Mouse (Mus musculus) embryonic facial prominence, embryonic 15.5 days (tissue): ENCODE results near the gene Csrp1. TPM values are rescaled to one million over a fixed set of nuclear protein-coding genes. Genes with fewer than 3 reads are reported as not detected.
A peak's percentile ranks its signal among the peaks of the same experiment; 100 is the strongest.

Experiments used
- ATAC-seq: fragments of 200-750 bp; cut with Nextera tagmentation; 2 replicates; pipeline ENCODE4 v1.8.0; 2017; ENCODE audit warnings: low read depth, moderate TSS enrichment; ENCODE audit not compliant: insufficient number of reproducible peaks, low FRiP score, low TSS enrichment
- H3K27ac ChIP-seq: fragments of 300-500 bp; sonication (generic); replicated peaks from 2 replicates; pipeline ENCODE4 v1.5.1; 2015; ENCODE audit warnings: mild to moderate bottlenecking, inconsistent platforms
- H3K27me3 ChIP-seq: fragments of 300-500 bp; sonication (generic); 2 replicates; pipeline ENCODE4 v1.6.1; 2015; ENCODE audit warnings: inconsistent platforms
- H3K36me3 ChIP-seq: fragments of 300-500 bp; sonication (generic); 2 replicates; pipeline ENCODE4 v1.6.1; 2015; ENCODE audit warnings: mild to moderate bottlenecking, inconsistent platforms
- H3K4me1 ChIP-seq: fragments of 300-500 bp; sonication (generic); 2 replicates; pipeline ENCODE4 v1.6.1; 2015; ENCODE audit warnings: inconsistent platforms
- H3K4me2 ChIP-seq: fragments of 300-500 bp; sonication (generic); replicated peaks from 2 replicates; pipeline ENCODE4 v1.6.1; 2015; ENCODE audit warnings: mild to moderate bottlenecking, inconsistent platforms
- H3K4me3 ChIP-seq: fragments of 300-500 bp; sonication (generic); replicated peaks from 2 replicates; pipeline ENCODE4 v1.5.1; 2015; ENCODE audit warnings: mild to moderate bottlenecking, inconsistent platforms
- H3K9ac ChIP-seq: fragments of 300-500 bp; sonication (generic); 2 replicates; pipeline ENCODE4 v1.6.1; 2015; ENCODE audit warnings: inconsistent platforms
- H3K9me3 ChIP-seq: fragments of 300-500 bp; sonication (generic); replicated peaks from 2 replicates; pipeline ENCODE4 v1.6.1; 2016; ENCODE audit warnings: inconsistent platforms
- WGBS: fragments of 180-500 bp; shearing (Covaris S2); methylation state at CpG from one replicate; pipeline ENCODE4 v1.1.7; 2015; 5-methylcytosine and 5-hydroxymethylcytosine counted together
- polyA plus RNA-seq: library from polyadenylated mRNA; unstranded; fragments of >200 nt; fragmentation: Nextera tagmentation; extraction: Ambion mirVana; gene quantifications from 2 replicates; pipeline ENCODE4 v1.2.1, GENCODE M21; 2015

Csrp1 gene
- polyA plus RNA-seq, 1 experiment from 2014 or later, result 118 TPM

DNA sequence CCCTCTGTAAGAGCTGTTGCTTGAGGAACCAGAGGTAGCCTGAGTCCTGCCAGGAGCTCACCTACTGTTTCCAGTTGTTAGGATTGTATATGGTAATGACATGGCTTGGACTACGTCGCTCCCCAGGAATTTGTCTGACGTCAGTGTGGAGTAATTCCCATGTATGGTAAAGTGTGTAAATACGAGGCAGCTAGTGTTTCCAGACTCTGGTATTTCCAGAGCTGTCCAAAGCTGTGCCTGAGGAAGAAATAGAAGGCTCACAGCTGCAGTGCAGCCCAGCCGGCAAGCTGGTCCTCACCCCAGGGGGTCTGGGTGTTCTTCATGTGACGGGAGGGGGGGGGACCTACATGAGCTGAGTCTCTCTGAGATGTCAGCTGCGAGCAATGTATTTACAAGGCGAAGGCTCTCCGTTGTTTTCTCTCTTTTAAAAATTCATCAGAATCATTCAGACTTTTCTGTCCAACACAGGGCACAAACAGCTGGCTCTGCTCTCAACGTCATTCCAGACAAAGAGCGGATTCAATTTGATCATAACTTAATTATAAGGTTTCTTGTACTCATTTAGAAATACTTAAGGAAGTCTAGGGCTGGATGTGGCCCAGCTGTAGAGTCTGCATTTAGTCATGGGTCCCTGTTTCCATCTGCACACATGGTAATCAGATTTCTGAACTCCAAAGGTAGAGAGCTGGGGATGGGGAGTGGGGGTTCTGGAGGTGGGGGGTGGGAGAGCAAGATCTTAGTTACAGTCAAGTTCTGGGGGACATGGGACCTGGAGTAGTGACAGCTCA is 12.2 kb downstream of the Csrp1 start:
- Histone ChIP-seq H3K27me3 (no peaks in the 10 kb centered on the region), H3K27ac (peak overlapping the region; percentile 97), H3K9ac (0 out of 2 replicates have a peak overlapping the region, but pooled peaks have one; percentile 26), H3K4me3 (peak overlapping the region; percentile 14), H3K4me2 (peak overlapping the region; percentile 66), H3K36me3 (no peaks in the 10 kb centered on the region), H3K4me1 (peaks cover 72% of the 10 kb centered on the region), H3K9me3 (no peaks in the 10 kb centered on the region)
- WGBS, result 6% methylated on average over 11 of the region's 11 CpGs
- peak; percentile 86 for ATAC-seq

DNA sequence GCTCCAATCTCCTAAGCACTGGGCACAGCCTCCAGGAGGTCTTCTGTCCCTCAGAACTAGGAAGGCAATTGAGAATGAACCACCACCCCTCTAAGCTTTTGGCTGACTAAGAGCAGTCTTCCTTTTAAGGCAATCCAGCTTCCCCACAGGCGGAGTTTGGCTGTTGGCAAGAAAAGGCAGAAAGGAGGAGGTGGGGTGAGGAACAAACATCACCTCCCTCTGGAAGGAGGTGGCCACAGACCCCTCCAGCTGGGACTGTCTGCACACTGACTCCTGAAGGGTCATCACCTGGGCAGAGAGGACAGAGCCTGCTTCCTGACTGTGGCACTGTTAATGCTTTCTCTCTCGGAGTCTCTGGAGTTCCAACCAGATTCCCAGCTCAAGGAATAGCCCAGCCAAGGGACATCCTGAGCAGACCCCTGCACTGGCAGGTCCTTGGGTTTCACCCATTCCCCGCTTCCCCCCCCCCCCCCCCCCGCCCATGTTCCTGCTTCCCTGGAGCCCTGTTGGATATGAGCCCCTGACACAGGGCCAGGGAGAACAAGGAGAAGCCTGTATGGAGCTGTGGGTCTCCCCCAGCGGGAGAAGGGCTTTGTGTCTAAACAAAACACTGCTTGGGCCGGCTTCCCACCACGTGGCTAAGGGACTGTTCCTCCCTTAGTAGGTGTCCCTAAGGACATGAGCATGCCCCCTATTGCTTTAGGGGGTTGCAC is 14.5 kb downstream of the Csrp1 start:
- 27% methylated on average over 6 of the region's 7 CpGs for WGBS
- ATAC-seq, result 0 out of 2 replicates have a peak, but pooled peaks have one; percentile 0
- Histone ChIP-seq H3K4me2 (peak overlapping the region; percentile 25; the same call in 1 of the 2 replicates), H3K9me3 (no peaks in the 10 kb centered on the region), H3K27ac (peak overlapping the region; percentile 97), H3K4me3 (no peak overlapping the region), H3K27me3 (no peaks in the 10 kb centered on the region), H3K36me3 (no peaks in the 10 kb centered on the region), H3K4me1 (peaks cover 76% of the 10 kb centered on the region), H3K9ac (no peak overlapping the region)

GRCm38 (mm10) chr1:135735460-135735859 is 15.6 kb downstream of the Csrp1 start:
- no peak overlapping the region for H3K4me3 ChIP-seq
- H3K4me1 ChIP-seq, result peaks cover 76% of the 10 kb centered on the region
- H3K36me3 ChIP-seq, result no peaks in the 10 kb centered on the region
- no peak for ATAC-seq
- WGBS, result 45% methylated on average over 6 of the region's 6 CpGs
- no peaks in the 10 kb centered on the region for H3K9me3 ChIP-seq
- H3K4me2 ChIP-seq, result no peak overlapping the region
- H3K27ac ChIP-seq, result peak overlapping the region; percentile 97
- no peak overlapping the region for H3K9ac ChIP-seq
- no peaks in the 10 kb centered on the region for H3K27me3 ChIP-seq

DNA sequence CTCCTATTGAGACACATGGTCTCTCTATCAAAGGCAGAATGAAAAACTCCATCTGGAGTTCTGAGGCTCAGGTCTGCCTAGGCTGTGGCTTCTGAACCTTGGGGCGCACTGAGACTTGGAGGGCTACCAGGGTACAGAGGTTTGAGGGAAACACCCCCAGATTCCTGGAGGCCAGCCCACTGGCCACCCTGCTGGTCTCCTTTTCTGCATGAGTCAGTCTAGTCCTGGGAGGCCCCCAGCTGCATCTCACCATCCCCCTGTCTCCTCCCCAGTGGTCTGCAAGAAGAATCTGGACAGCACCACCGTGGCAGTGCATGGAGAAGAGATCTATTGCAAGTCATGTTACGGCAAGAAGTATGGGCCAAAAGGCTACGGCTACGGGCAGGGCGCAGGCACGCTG is 25.1 kb downstream of the Csrp1 start:
- no peak for ATAC-seq
- Histone ChIP-seq H3K27ac (no peak overlapping the region), H3K27me3 (no peaks in the 10 kb centered on the region), H3K36me3 (peaks cover 47% of the 10 kb centered on the region), H3K4me1 (peaks cover 30% of the 10 kb centered on the region), H3K4me2 (no peak overlapping the region), H3K9me3 (no peaks in the 10 kb centered on the region), H3K9ac (no peak overlapping the region), H3K4me3 (no peak overlapping the region)
- WGBS, result 89% methylated on average over 7 of the region's 7 CpGs

GRCm38 (mm10) chr1:135746248-135746647 is 26.4 kb downstream of the Csrp1 start:
- Histone ChIP-seq H3K9ac (no peak overlapping the region), H3K36me3 (peaks cover 60% of the 10 kb centered on the region), H3K27ac (no peak overlapping the region), H3K4me2 (no peak overlapping the region), H3K9me3 (no peaks in the 10 kb centered on the region), H3K27me3 (no peaks in the 10 kb centered on the region), H3K4me3 (no peak overlapping the region), H3K4me1 (peaks cover 19% of the 10 kb centered on the region)
- 81% methylated on average over 4 of the region's 4 CpGs for WGBS
- no peak for ATAC-seq

DNA sequence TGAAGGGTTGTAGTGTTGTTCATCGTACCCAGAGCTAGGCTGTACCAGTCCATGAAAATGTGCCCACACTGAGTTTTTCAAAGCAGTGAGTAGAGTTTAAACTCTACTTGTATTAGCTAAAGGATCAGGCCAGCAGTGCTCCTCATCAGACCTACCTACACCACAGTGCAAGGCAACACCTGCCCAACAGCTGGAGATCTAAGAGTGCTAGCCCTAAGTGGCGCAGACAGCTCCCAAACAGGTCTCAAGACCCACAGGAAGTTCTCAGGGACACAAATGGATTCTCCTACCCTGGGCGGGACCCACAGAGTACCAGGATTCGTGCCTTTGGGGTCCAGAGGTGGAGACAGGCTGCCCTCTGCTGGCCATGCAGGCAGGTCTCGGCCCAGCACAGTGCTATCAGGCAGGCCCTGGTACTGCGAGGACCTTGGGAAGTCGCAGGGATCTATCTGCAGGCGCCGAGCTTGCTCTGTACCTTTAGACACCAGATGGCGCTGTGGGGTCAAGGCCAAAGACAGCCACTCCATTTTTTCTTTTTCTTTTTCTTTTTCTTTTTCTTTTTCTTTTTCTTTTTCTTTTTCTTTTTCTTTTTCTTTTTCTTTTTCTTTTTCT is 33.0 kb downstream of the Csrp1 start:
- no peaks in the 10 kb centered on the region for H3K27me3 ChIP-seq
- H3K36me3 ChIP-seq, result peaks cover 37% of the 10 kb centered on the region
- no peak overlapping the region for H3K9ac ChIP-seq
- peaks cover 21% of the 10 kb centered on the region for H3K4me1 ChIP-seq
- H3K4me3 ChIP-seq, result no peak overlapping the region
- peak overlapping the region; percentile 34; the same call in 1 of the 2 replicates for H3K27ac ChIP-seq
- no peak overlapping the region for H3K4me2 ChIP-seq
- no peaks in the 10 kb centered on the region for H3K9me3 ChIP-seq
- 10% methylated on average over 10 of the region's 10 CpGs for WGBS
- peak; percentile 94 for ATAC-seq

- H3K36me3 ChIP-seq, result peaks cover 17% of the 10 kb centered on the region
- 19% methylated on average over 9 of the region's 9 CpGs for WGBS
- peak; percentile 59 for ATAC-seq
Measured at GRCm38 (mm10) chr1:135755287-135755686, 35.4 kb downstream of the Csrp1 start.

DNA sequence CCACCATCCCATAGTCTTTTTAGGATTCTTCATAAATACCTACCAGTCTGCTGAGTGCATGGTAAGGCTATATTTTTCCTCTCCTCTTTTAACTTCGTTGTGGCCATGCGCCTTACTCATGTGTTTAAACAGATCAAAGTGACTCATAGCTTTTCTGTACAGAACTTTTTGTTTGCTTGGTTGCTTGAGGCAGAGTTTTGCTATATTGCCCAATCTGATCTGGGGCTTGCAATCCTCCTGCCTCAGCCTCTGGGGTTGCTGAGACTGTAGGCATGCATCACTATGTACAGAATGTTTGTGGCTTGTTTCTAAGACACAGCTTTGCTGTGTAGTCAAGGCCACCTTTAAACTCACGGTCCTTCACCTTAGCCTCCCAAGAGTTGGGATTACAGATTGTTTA is 36.1 kb downstream of the Csrp1 start:
- Histone ChIP-seq H3K36me3 (peaks cover 11% of the 10 kb centered on the region), H3K4me1 (peaks cover 33% of the 10 kb centered on the region), H3K9me3 (no peaks in the 10 kb centered on the region), H3K4me2 (no peak overlapping the region), H3K9ac (no peak overlapping the region), H3K27me3 (no peaks in the 10 kb centered on the region), H3K27ac (peak overlapping the region; percentile 58), H3K4me3 (no peak overlapping the region)
- no peak for ATAC-seq
- 66% methylated on average over 3 of the region's 3 CpGs for WGBS

More at GRCm38 (mm10) chr1:135755287-135755686, 35.4 kb downstream of the Csrp1 start:
- H3K4me3 ChIP-seq, result no peak overlapping the region
- H3K27me3 ChIP-seq, result no peaks in the 10 kb centered on the region
- no peak overlapping the region for H3K4me2 ChIP-seq
- no peaks in the 10 kb centered on the region for H3K9me3 ChIP-seq
- peak overlapping the region; percentile 58 for H3K27ac ChIP-seq
- no peak overlapping the region for H3K9ac ChIP-seq
- H3K4me1 ChIP-seq, result peaks cover 27% of the 10 kb centered on the region

GRCm38 (mm10) chr1:135757287-135757686 is 37.4 kb downstream of the Csrp1 start:
- Histone ChIP-seq H3K27ac (no peak overlapping the region), H3K27me3 (no peaks in the 10 kb centered on the region), H3K4me2 (no peak overlapping the region), H3K4me1 (peaks cover 37% of the 10 kb centered on the region), H3K9ac (no peak overlapping the region), H3K36me3 (no peaks in the 10 kb centered on the region), H3K9me3 (no peaks in the 10 kb centered on the region), H3K4me3 (no peak overlapping the region)
- ATAC-seq, result no peak
- 63% methylated on average over 8 of the region's 8 CpGs for WGBS

GRCm38 (mm10) chr1:135759685-135760084 is 39.8 kb downstream of the Csrp1 start:
- H3K4me1 ChIP-seq, result peaks cover 39% of the 10 kb centered on the region
- peak overlapping the region; percentile 34; the same call in 1 of the 2 replicates for H3K27ac ChIP-seq
- H3K36me3 ChIP-seq, result no peaks in the 10 kb centered on the region
- ATAC-seq, result no peak
- no peak overlapping the region for H3K4me2 ChIP-seq
- WGBS, result 62% methylated on average over 4 of the region's 4 CpGs
- H3K27me3 ChIP-seq, result no peaks in the 10 kb centered on the region
- no peak overlapping the region for H3K4me3 ChIP-seq
- no peak overlapping the region for H3K9ac ChIP-seq
- H3K9me3 ChIP-seq, result no peaks in the 10 kb centered on the region

- 52% methylated on average over 8 of the region's 8 CpGs for WGBS
- Histone ChIP-seq H3K4me3 (no peak overlapping the region), H3K27ac (peak overlapping the region; percentile 34; the same call in 1 of the 2 replicates), H3K4me2 (no peak overlapping the region), H3K4me1 (peaks cover 35% of the 10 kb centered on the region), H3K9ac (no peak overlapping the region), H3K27me3 (no peaks in the 10 kb centered on the region), H3K9me3 (no peaks in the 10 kb centered on the region), H3K36me3 (no peaks in the 10 kb centered on the region)
- no peak for ATAC-seq
Measured at GRCm38 (mm10) chr1:135760216-135760615, 40.4 kb downstream of the Csrp1 start.
